Mouse (Mus musculus) layer of hippocampus, postnatal 10 days (tissue): ENCODE measurements around the gene Cnpy1. TPM values are rescaled to one million over a fixed set of nuclear protein-coding genes. Genes with fewer than 3 reads are reported as not detected.

Experiments used
- DNase-seq, 2 experiments: peaks; one replicate each; pipeline ENCODE4 v3.0.0; 2021; ENCODE audit warnings: low spot score in 2 of 2
- total RNA-seq, 2 experiments: library from RNA; stranded (reverse); gene quantifications; 2 replicates each; pipeline ENCODE4 v1.2.3; 2021

Cnpy1 gene
- total RNA-seq, 2 experiments from 2014 or later = 0.14 to 0.22 TPM

DNA sequence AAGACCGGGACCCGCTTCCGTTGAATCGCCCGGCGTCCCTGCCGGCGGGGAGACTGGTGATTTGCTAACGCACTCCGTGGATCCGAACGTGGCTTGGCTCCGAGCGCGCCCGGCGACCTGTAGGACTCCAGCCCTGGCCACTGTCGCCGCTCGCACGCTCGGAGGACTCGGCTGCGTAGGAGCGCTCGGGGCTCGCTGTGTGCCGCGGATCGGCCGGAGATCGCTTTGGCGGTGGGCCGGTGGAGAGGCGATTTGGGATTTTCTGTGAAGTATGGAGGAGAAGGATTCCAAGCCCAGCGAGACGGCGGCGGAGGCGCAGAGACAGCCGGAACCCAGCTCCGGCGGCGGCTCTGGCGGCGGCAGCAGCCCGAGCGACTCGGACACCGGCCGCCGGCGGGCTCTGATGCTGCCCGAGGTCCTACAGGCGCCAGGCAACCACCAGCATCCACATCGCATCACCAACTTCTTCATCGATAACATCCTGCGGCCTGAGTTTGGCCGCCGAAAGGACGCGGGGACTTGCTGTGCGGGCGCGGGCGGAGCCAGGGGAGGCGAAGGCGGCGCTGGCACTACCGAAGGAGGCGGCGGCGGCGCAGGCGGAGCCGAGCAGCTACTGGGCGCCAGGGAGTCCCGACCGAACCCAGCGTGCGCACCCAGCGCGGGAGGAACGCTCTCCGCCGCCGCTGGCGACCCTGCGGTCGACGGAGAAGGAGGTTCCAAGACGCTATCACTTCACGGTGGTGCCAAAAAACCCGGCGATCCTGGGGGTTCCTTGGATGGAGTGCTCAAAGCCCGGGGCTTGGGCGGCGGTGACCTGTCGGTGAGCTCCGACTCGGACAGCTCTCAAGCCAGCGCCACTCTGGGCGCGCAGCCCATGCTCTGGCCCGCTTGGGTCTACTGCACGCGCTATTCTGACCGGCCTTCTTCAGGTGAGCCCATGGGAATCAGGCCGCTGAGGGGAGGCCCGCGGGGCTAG lies 79.1 kb downstream of the Cnpy1 start:
- peak; percentile 24 to 30 for DNase-seq

DNA sequence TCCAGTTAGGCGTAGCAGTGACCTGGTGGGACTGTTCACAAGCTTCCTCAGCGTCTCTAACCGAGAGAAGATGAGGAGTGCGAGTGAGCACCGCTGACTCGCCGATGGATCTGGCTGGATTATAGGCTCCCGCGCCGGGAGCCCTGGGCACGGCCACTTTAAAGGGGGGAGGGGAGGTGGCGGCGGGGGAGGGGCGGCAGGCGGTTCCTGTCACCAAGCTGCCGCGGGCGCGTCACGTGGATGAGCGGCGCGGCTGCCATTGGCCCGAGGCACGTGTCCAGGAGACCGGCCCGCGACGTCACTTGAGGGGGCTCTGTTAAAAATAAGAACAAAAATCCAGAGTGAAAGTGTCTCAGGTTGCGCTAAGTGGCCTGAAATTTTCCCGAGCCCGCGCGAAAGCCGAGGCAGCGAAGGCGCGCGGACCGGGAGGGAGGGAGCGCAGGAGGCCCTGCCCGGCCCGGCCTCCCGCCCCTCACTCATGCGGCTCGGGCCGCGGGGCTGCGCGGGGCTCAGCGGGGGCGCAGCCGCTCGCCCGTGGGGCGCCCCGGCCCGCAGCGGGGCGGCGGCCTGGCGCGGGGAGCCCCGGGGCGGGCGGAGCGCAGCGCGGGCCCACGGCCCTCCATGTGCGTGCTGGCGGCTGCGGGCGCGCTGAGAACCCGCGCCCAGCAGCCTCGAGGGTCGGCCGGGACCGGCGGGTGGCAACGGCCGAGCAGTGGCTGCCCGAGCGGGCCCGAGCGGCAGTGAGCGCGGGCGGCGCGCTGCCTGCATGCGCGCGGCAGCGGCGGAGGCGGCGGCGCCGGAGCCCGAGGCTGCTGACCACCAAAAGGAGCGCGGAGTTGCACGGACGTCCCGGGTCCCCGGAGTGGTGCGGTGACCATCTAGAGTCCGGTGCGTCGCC lies 80.0 kb downstream of the Cnpy1 start, which contains the start of gene En2:
Gene En2, plus strand, starts transcription at position 337 of the 898 bp plus-strand sequence.
- peak; percentile 41 to 50 for DNase-seq

DNA sequence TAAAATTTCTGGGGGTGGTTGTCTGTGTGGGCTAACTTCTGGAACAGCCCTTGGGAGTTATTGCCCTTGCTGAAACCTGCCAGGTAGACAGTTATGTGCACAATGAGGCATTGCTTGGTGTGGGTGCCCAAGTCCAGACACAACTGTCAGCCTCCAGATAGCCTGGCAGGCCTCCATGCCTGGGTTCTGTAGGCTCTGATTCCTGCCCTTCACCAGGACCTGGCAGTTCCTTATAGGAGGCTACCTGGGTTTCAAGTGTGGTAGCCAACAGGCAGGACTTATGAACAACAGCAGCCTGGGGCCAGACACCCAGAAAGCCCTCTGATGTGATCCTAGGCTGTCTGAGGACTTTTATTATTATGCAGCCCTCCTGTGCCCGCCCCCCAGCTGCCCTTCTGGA lies 81.7 kb downstream of the Cnpy1 start:
- DNase-seq = no peak

DNA sequence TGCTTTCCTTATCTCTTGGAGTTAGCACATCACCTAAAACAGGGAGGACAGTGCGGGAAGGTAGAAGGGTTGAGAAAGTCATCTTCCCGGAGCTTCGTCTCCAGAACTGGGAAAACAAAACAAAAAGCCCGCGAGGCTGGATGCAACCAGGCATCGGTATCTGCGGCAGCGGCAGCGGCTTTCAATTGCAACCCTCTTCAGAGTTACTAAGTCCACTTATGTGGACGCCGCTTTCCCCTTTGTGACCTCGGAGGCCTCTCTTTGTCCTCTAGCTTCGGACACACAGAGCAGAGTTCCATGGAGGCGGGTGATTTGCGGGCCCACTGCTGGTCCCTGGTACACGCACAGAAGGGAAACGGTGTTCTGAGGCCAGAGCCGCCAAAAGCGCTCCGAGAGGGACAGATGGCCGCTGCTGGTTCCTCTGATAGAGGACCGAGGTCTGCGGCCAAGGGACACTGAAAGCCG lies 83.6 kb downstream of the Cnpy1 start:
- DNase-seq = peak; percentile 12 to 20

DNA sequence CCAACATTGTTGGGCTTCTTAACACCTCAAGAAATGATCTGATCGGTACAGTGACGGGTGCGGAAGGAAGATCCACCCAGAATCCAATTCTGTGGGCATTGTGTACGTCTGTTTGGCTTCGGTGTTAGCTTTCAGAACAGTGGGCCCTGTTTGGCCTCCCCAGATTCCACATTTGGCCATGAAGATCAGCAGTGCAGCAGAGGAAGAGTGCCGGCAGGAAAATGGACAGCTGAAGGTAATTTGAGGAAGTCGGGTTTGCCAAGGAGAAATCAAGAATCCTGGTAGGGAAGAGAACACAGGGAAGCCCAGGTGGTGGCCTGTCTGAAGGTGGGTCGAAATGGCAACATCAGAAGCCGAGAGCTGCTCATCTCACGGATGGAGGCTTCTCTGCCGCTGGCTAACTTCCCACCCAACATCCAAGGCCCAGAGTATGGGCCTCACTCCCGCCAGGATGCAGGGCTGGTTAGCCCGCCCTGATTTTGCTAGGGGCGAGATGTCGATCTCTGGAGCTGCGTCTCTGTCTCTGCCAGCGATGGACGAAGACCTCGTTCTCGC lies 84.1 kb downstream of the Cnpy1 start:
- peak in 1 of 2 experiments; percentile 13 for DNase-seq

DNA sequence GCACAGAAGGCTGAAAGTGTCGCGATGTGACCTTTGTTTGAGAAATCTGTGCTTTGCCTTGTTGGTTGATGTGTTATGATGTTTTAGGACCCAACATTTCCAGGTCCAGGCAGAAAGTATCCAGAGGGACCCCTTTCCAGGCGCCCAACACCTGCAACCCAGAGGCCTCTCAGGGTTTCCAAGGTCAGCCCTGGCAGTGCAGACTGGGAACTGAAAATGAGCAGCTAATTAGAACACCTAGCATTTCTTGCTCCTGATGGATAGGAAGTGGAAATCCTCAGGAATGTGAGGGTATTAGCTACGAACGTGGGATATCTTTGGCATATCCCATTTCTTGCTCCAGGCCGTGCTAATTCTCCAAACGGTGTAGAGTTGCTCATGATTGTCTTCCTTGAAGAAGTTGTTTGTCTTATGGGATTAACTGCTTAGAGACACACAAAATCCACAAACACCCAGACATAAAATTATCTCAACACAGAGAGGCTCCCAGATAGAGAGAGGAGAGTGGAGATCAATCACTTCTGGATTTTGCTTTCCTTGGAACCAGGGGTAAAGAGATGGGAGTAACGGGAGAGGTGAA lies 85.6 kb downstream of the Cnpy1 start:
- DNase-seq = no peak

DNA sequence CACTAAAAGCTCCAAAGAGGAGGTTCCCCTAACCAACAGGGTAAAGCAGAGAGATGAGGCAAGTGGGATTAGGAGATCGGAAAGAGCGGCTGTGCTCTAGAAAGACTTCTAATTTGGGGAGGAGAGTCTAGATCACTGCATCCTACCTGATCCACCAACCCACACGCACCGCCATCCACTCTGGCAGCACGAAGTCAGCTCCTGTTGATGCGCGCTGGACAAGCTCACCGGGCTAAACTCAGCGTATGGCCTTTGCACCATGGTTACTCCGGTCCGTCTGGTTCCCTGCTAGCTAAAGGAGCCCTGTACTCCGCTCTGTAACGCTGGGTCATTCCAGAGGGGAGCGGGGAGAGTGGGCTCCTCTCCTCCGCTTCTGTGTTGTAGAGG lies 86.5 kb downstream of the Cnpy1 start:
- no peak for DNase-seq

DNA sequence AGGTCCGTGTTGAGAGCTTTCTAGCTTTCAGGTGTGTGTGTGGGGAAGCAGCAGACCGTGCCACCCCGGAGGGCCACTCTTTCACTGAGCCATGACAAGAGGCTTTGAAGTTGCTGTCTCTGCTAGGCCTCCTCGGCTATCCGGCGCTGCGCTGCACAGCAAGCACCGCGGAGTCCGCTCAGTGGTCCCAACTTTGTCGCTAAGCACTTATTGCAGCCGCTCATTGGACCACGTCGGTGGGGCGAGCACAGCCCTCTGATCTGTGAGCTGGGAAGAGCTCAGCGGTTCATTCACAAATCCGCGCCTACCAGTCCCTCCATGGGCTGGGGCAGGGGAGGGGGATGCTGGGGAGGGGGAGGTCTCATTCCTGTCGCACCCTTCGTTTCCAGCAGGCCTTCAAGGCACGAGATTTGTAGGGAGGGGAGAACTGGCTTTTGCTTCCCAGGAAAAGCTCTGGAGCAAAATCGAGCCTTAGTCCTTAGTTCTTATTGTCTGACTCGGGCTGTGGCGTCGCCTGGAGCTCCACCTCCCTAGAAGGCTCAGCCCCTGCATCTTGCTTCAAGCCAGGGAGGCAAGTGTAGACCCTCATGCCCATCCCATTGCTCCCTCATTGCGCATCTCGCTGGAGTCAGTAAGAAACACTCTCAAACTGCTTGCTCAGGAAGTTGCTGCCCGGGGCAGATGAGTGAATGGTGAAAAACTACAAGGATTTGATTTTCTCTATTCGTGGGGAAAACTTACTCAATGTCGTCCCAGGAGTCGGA lies 87.1 kb downstream of the Cnpy1 start:
- no peak for DNase-seq

DNA sequence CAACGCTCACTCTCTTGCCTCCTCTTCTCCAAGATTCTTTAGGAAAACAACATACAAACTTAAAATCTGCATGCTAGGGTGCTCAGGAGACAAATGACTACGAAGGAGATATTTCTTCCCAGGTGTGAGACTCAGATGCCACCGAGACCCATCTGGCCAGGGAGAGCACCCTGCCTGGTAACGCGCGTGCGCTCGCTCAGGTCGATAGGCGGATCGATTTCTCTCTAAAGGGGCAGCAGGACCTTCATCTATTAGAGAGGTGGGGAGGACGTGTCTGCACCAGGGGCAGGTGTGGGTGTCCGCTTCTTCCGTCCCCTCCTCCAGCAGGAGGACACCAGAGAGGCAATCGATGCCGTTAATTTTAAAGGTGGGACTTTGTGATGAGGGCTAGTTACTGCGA lies 87.8 kb downstream of the Cnpy1 start:
- DNase-seq = no peak

DNA sequence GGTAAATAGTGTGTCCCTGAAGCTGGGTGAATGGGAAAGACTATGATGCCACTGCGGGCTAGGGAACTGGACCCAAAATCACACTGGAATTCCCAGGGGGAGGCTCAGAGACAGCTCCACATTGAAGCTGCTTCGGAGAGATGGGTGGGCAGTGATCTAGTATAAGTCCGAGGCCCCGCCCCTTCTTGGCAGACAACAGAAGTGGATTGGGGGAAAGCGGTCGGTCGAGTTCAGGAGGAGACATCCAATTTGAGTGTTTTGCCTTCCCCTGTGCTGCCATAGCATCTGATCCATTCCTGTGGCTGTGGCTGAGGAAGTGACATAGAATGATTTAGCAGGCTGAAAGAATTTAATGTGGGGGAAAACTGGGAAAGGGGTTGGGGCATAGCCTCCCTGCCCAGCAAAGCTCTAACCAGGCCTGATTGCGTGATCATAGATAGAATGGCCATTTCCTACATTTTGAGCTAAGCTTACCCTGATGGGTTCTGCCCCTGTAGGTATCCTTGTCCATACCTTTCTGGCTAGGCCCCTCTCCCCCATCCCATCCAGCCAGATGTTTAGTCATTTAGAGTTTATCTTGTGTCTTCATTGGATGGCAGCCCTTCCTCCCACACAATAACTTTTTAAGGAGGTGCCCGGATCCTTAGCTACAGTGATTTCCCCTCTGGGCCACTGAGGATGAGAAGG lies 88.4 kb downstream of the Cnpy1 start:
- no peak for DNase-seq

Other genes with a start within 250 kb of the Cnpy1 start
- 10 to 100 TPM; 82.7 to 88.7 TPM for gene Insig1, start 174.4 kb downstream of the Cnpy1 start, total RNA-seq
- under 1 TPM; 0.11 to 0.14 TPM for gene En2, start 80.1 kb downstream of the Cnpy1 start, total RNA-seq
- 10 to 100 TPM; 53.5 to 69.9 TPM for gene Rbm33, start 71.3 kb upstream of the Cnpy1 start, total RNA-seq
- 1 to 10 TPM in 1 of 2 experiments, under 1 TPM in 1; 0.94 to 1.1 TPM for gene Shh, start 221.4 kb upstream of the Cnpy1 start, total RNA-seq